Mouse (Mus musculus) CH12.LX (cell line): ENCODE results near the gene Ipo8. TPM values are rescaled to one million over a fixed set of nuclear protein-coding genes. Genes with fewer than 3 reads are reported as not detected.
A peak's percentile ranks its signal among the peaks of the same experiment; 100 is the strongest.

ENCODE experiments used
- DNase-seq: peaks from one replicate; pipeline ENCODE4 v3.0.0-alpha.2; 2013; ENCODE audit errors: extremely low read depth
- H3K27ac ChIP-seq: 2 replicates; pipeline ENCODE4 v1.5.1; 2012; ENCODE audit warnings: low read depth, mild to moderate bottlenecking, control low read depth, moderate library complexity; ENCODE audit not compliant: insufficient read depth
- H3K27me3 ChIP-seq: replicated peaks from 2 replicates; pipeline ENCODE3; 2012; ENCODE audit warnings: inconsistent platforms
- H3K36me3 ChIP-seq, 2 experiments: replicated peaks in 1 of 2; 2 replicates each; pipeline versions ENCODE3 to v1.6.1; 2012; ENCODE audit warnings: inconsistent platforms in 1 of 2, low read length in 1 of 2, mild to moderate bottlenecking in 1 of 2, mixed read lengths in 1 of 2, moderate library complexity in 1 of 2; ENCODE audit not compliant: control insufficient read depth in 1 of 2, insufficient read depth in 1 of 2
- H3K4me1 ChIP-seq, 2 experiments: 2 replicates each; pipeline ENCODE4 v1.6.1; 2012; ENCODE audit warnings: inconsistent platforms in 1 of 2, moderate library complexity in 1 of 2; ENCODE audit not compliant: insufficient read depth in 2 of 2, control insufficient read depth in 1 of 2
- H3K4me2 ChIP-seq: 2 replicates; pipeline ENCODE4 v1.6.1; 2012; ENCODE audit warnings: low read depth, mild to moderate bottlenecking, control low read depth; ENCODE audit not compliant: poor library complexity, insufficient read depth, severe bottlenecking
- H3K4me3 ChIP-seq, 3 experiments: fragments of 150-350 bp in 1 of 3; sonication (generic) in 1 of 3; replicated peaks in 1 of 3; 2 replicates each; pipeline versions ENCODE3 to v1.5.1; 2011 to 2012; ENCODE audit warnings: low read depth in 2 of 3, low read length in 2 of 3, mild to moderate bottlenecking in 2 of 3, moderate library complexity in 2 of 3, control low read depth in 1 of 3, improper control_type of control experiment in 1 of 3, inconsistent platforms in 1 of 3, mixed read lengths in 1 of 3; ENCODE audit not compliant: poor library complexity in 1 of 3
- H3K79me2 ChIP-seq: replicated peaks from 2 replicates; pipeline ENCODE4 v1.6.1; 2012; ENCODE audit warnings: mild to moderate bottlenecking, moderate library complexity; ENCODE audit not compliant: control insufficient read depth, poor library complexity, insufficient read depth, severe bottlenecking; ENCODE audit errors: extremely low read depth
- H3K9ac ChIP-seq: 2 replicates; pipeline ENCODE4 v1.6.1; 2012; ENCODE audit warnings: low read depth, mild to moderate bottlenecking, control low read depth, moderate library complexity; ENCODE audit not compliant: insufficient read depth
- H3K9me3 ChIP-seq: replicated peaks from 2 replicates; pipeline ENCODE3; 2012; ENCODE audit warnings: low read length, inconsistent platforms, mixed read lengths
- BHLHE40 ChIP-seq: IDR thresholded peaks from 2 replicates; pipeline ENCODE4 v1.6.1; 2011; ENCODE audit warnings: mild to moderate bottlenecking, low read depth, low read length, improper control_type of control experiment
- CHD1 ChIP-seq: IDR thresholded peaks from 2 replicates; pipeline ENCODE4 v1.6.1; 2012; ENCODE audit warnings: low read depth, low read length, improper control_type of control experiment, inconsistent platforms
- CHD2 ChIP-seq: IDR thresholded peaks from 2 replicates; pipeline ENCODE4 v1.6.1; 2011; ENCODE audit warnings: low read length, improper control_type of control experiment
- CTCF ChIP-seq, 2 experiments: IDR thresholded peaks in 1 of 2; conservative IDR thresholded peaks in 1 of 2; 2 replicates each; pipeline ENCODE4 v1.5.1; 2011 to 2012; ENCODE audit warnings: low read depth in 2 of 2, low read length in 2 of 2, improper control_type of control experiment in 1 of 2, inconsistent platforms in 1 of 2, mild to moderate bottlenecking in 1 of 2, moderate library complexity in 1 of 2
- E2F4 ChIP-seq: IDR thresholded peaks from 2 replicates; pipeline ENCODE4 v1.6.1; 2011; ENCODE audit warnings: low read depth, low read length, improper control_type of control experiment; ENCODE audit not compliant: insufficient replicate concordance
- EP300 ChIP-seq: IDR thresholded peaks from 2 replicates; pipeline ENCODE4 v1.6.1; 2011; ENCODE audit warnings: low read length, improper control_type of control experiment
- ETS1 ChIP-seq: conservative IDR thresholded peaks from 2 replicates; pipeline ENCODE4 v1.6.1; 2012; ENCODE audit warnings: low read depth, mild to moderate bottlenecking, inconsistent platforms, low read length, improper control_type of control experiment, moderate library complexity
- GABPA ChIP-seq: IDR thresholded peaks from 2 replicates; pipeline ENCODE4 v1.6.1; 2012; ENCODE audit warnings: low read depth, low read length, improper control_type of control experiment, inconsistent platforms; ENCODE audit not compliant: insufficient replicate concordance
- JUN ChIP-seq: IDR thresholded peaks from 2 replicates; pipeline ENCODE4 v1.6.1; 2011; ENCODE audit warnings: low read depth, mild to moderate bottlenecking, low read length, improper control_type of control experiment, moderate library complexity; ENCODE audit not compliant: insufficient read depth
- JUND ChIP-seq: conservative IDR thresholded peaks from 2 replicates; pipeline ENCODE4 v1.6.1; 2011; ENCODE audit warnings: low read depth, low read length, improper control_type of control experiment
- MAX ChIP-seq: IDR thresholded peaks from 2 replicates; pipeline ENCODE4 v1.6.1; 2011; ENCODE audit warnings: low read length, improper control_type of control experiment
- MXI1 ChIP-seq: IDR thresholded peaks from 2 replicates; pipeline ENCODE4 v1.6.1; 2011; ENCODE audit warnings: mild to moderate bottlenecking, low read depth, low read length, improper control_type of control experiment
- MYC ChIP-seq: IDR thresholded peaks from 2 replicates; pipeline ENCODE4 v1.6.1; 2011; ENCODE audit warnings: low read depth, mild to moderate bottlenecking, improper control_type of control experiment, low read length
- RAD21 ChIP-seq: IDR thresholded peaks from 2 replicates; pipeline ENCODE4 v1.6.1; 2011; ENCODE audit warnings: low read depth, mild to moderate bottlenecking, low read length, improper control_type of control experiment, moderate library complexity
- SMC3 ChIP-seq: IDR thresholded peaks from 2 replicates; pipeline ENCODE4 v1.6.1; 2011; ENCODE audit warnings: low read depth, low read length, improper control_type of control experiment
- TBP ChIP-seq: conservative IDR thresholded peaks from 2 replicates; pipeline ENCODE4 v1.6.1; 2011; ENCODE audit warnings: low read depth, low read length, improper control_type of control experiment
- UBTF ChIP-seq: IDR thresholded peaks from 2 replicates; pipeline ENCODE4 v1.6.1; 2012; ENCODE audit warnings: low read depth, mild to moderate bottlenecking, inconsistent platforms, low read length, improper control_type of control experiment, moderate library complexity
- USF1 ChIP-seq: IDR thresholded peaks from 2 replicates; pipeline ENCODE4 v1.6.1; 2014; ENCODE audit warnings: low read depth, mild to moderate bottlenecking, inconsistent platforms, low read length, improper control_type of control experiment
- ZC3H11A ChIP-seq: IDR thresholded peaks from 2 replicates; pipeline ENCODE4 v1.6.1; 2012; ENCODE audit warnings: low read depth, mild to moderate bottlenecking, inconsistent platforms, low read length, improper control_type of control experiment
- ZKSCAN1 ChIP-seq: IDR thresholded peaks from 2 replicates; pipeline ENCODE4 v1.6.1; 2012; ENCODE audit warnings: low read depth, inconsistent platforms, low read length, improper control_type of control experiment, borderline replicate concordance
- ZNF384 ChIP-seq: IDR thresholded peaks from 2 replicates; pipeline ENCODE4 v1.6.1; 2012; ENCODE audit warnings: low read depth, low read length, improper control_type of control experiment, inconsistent platforms
- dilution Hi-C: fragments of 300-500 bp; cut with MboI; formaldehyde crosslinking; loops from 2 replicates; pipeline ENCODE4 v1.14.3; 2020; ENCODE audit warnings: low sequenced_read_pairs; ENCODE audit not compliant: extremely low pct_unique_long_range_greater_than_20kb, extremely low pct_ligation_motif_present
- in situ Hi-C: fragments of 300-500 bp; cut with MboI; formaldehyde crosslinking; loops from 3 replicates; pipeline ENCODE4 v1.14.3; 2019; ENCODE audit warnings: low sequenced_read_pairs, low pct_ligation_motif_present, low pct_unique_long_range_greater_than_20kb, mixed read lengths
- polyA plus RNA-seq: library from polyadenylated mRNA; unstranded; fragments of >175 nt; gene quantifications from 2 replicates; pipeline ENCODE4 v1.2.1, GENCODE M21; 2012; ENCODE audit warnings: low read depth; ENCODE audit not compliant: insufficient read length
- total RNA-seq, 2 experiments: library from RNA; depleted of rRNA; stranded (reverse); fragments of 300-350 nt in 1 of 2; fragments of >200 nt in 1 of 2; gene quantifications; 2 replicates each; pipeline ENCODE4 v1.2.3; 2012 to 2014

Ipo8 gene
- total and polyA plus RNA-seq, 3 experiments, result 15.0 to 23.6 (median 17.6) TPM

GRCm38 (mm10) chr6:148756535-148756934, 74.7 kb downstream of the Ipo8 start:
- in situ Hi-C loops (no loop called here), dilution Hi-C loops (no loop called here)
- no peak for TF ChIP-seq BHLHE40
- TF ChIP-seq TBP, result no peak
- TF ChIP-seq ETS1, result no peak
- no peak for TF ChIP-seq MAX
- no peak for TF ChIP-seq CHD2
- TF ChIP-seq ZNF384, result no peak
- no peak for TF ChIP-seq MXI1
- no peak for TF ChIP-seq MYC
- TF ChIP-seq UBTF, result no peak
- no peak for TF ChIP-seq ZC3H11A
- no peaks in the 10 kb centered on the region for H3K27me3 ChIP-seq
- no peak overlapping the region for H3K27ac ChIP-seq
- no peak overlapping the region for H3K4me3 ChIP-seq
- peaks cover 0 to 10% of the 10 kb centered on the region in 2 experiments; a peak in 2 of 4 replicates for H3K4me1 ChIP-seq
- H3K9ac ChIP-seq, result no peak overlapping the region
- no peaks in the 10 kb centered on the region for H3K9me3 ChIP-seq
- no peaks in the 10 kb centered on the region for H3K79me2 ChIP-seq
- no peaks in the 10 kb centered on the region for H3K36me3 ChIP-seq
- H3K4me2 ChIP-seq, result no peak overlapping the region
- DNase-seq, result no peak

- TF ChIP-seq USF1 (no peak), ZKSCAN1 (no peak), JUND (no peak), JUN (no peak), CTCF (conservative IDR thresholded peaks at IDR 0.05 in 1 of 2, IDR thresholded peaks at IDR 0.05 in 1 of 2; ENCODE audit: low read depth in 2 of 2, low read length in 2 of 2) (peak in 1 of 2 experiments; percentile 40; a peak in 2 of 4 replicates), GABPA (no peak), E2F4 (no peak), EP300 (no peak), SMC3 (0 out of 2 replicates have a peak, but pooled peaks have one; percentile 16), ETS1 (no peak), TBP (no peak), CHD1 (no peak), RAD21 (peak; percentile 27), BHLHE40 (no peak)
- Histone ChIP-seq H3K27me3 (no peaks in the 10 kb centered on the region), H3K9ac (no peak overlapping the region), H3K27ac (no peak overlapping the region), H3K79me2 (no peaks in the 10 kb centered on the region), H3K4me2 (no peak overlapping the region), H3K4me3 (no peak overlapping the region), H3K4me1 (no peaks in the 10 kb centered on the region), H3K36me3 (no peaks in the 10 kb centered on the region), H3K9me3 (no peaks in the 10 kb centered on the region)
- dilution Hi-C loops, result no loop called here
- in situ Hi-C loops, result no loop called here
- DNase-seq, result no peak
Measured at GRCm38 (mm10) chr6:148751400-148751799, 79.9 kb downstream of the Ipo8 start.
